Mouse (Mus musculus) neural tube, embryonic 15.5 days (tissue): ENCODE data around the gene Wdr63. TPM values are rescaled to one million over a fixed set of nuclear protein-coding genes. Genes with fewer than 3 reads are reported as not detected.
A peak's percentile ranks its signal among the peaks of the same experiment; 100 is the strongest.

Experiments
- ATAC-seq: fragments of 200-750 bp; cut with Nextera tagmentation; 2 replicates; pipeline ENCODE4 v1.8.0; 2017; ENCODE audit warnings: mild to moderate bottlenecking, moderate TSS enrichment, moderate library complexity; ENCODE audit not compliant: low FRiP score
- H3K27ac ChIP-seq: fragments of 300-500 bp; sonication (generic); replicated peaks from 2 replicates; pipeline ENCODE4 v1.5.1; 2015; ENCODE audit warnings: mild to moderate bottlenecking, inconsistent platforms
- H3K27me3 ChIP-seq: fragments of 300-500 bp; sonication (generic); replicated peaks from 2 replicates; pipeline ENCODE4 v1.6.1; 2015; ENCODE audit warnings: inconsistent platforms
- H3K36me3 ChIP-seq: fragments of 300-500 bp; sonication (generic); 2 replicates; pipeline ENCODE4 v1.6.1; 2015; ENCODE audit warnings: inconsistent platforms
- H3K4me1 ChIP-seq: fragments of 300-500 bp; sonication (generic); 2 replicates; pipeline ENCODE4 v1.6.1; 2015; ENCODE audit warnings: inconsistent platforms
- H3K4me2 ChIP-seq: fragments of 300-500 bp; sonication (generic); 2 replicates; pipeline ENCODE4 v1.6.1; 2015; ENCODE audit warnings: inconsistent platforms, mild to moderate bottlenecking, moderate library complexity
- H3K4me3 ChIP-seq: fragments of 300-500 bp; sonication (generic); replicated peaks from 2 replicates; pipeline ENCODE4 v1.5.1; 2015; ENCODE audit warnings: mild to moderate bottlenecking, inconsistent platforms
- H3K9ac ChIP-seq: fragments of 300-500 bp; sonication (generic); replicated peaks from 2 replicates; pipeline ENCODE4 v1.6.1; 2015; ENCODE audit warnings: mild to moderate bottlenecking, inconsistent platforms
- H3K9me3 ChIP-seq: fragments of 300-500 bp; sonication (generic); replicated peaks from 2 replicates; pipeline ENCODE4 v1.6.1; 2016; ENCODE audit warnings: inconsistent platforms
- WGBS: fragments of 180-500 bp; shearing (Covaris S2); methylation state at CpG from one replicate; pipeline ENCODE4 v1.1.7; 2015; ENCODE audit warnings: mixed read lengths; 5-methylcytosine and 5-hydroxymethylcytosine counted together
- polyA plus RNA-seq: library from polyadenylated mRNA; unstranded; fragments of >200 nt; fragmentation: Nextera tagmentation; extraction: Ambion mirVana; gene quantifications from 2 replicates; pipeline ENCODE4 v1.2.1, GENCODE M21; 2015

Wdr63 gene
- polyA plus RNA-seq, 1 experiment from 2014 or later, result 0.40 TPM

DNA sequence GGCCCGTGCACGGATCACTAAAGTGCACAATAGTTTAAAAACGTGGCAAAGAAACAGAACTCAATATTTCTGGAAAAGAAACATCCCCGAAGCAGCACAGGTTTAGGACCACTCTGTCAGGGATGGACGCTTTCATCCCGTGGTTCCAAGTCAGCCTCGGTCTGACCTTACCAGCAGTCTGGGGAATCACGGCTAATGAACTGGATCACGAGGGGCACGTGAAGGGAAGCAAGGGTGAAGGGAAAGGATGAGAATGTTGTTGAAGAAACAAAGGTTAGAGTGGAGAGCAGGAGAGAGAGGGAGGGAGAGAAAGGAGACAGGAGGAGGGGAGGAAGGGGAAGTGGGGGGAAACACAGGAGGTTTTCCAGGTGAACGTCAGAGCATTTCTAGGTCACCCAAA, 61.9 kb downstream of the Wdr63 start:
- 0 out of 2 replicates have a peak, but pooled peaks cover 3% of the 10 kb centered on the region for H3K4me1 ChIP-seq
- ATAC-seq, result no peak
- H3K4me3 ChIP-seq, result no peak overlapping the region
- H3K4me2 ChIP-seq, result no peak overlapping the region
- 87% methylated on average over 11 of the region's 11 CpGs for WGBS
- no peaks in the 10 kb centered on the region for H3K27me3 ChIP-seq
- H3K9me3 ChIP-seq, result no peaks in the 10 kb centered on the region
- no peaks in the 10 kb centered on the region for H3K36me3 ChIP-seq
- H3K27ac ChIP-seq, result no peak overlapping the region
- H3K9ac ChIP-seq, result no peak overlapping the region

DNA sequence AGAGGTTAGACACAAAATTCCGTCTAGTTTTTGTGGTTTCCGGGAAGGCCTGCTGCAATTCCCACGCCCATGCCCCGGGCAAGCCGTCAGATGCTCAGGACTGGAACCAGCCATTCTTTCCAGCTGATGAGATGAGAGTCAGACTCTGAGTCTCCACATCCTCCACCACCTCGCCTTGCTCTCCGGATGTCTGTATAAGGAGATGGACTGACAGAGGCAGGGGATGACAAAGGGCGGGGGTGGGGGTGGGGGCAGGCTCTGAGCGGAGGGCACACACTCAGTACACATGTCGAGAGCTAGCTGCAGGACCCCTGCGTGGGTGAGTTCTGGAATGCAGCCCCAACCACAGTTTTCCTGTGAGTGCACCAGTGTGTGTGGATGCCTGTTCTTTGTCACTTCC, 63.0 kb downstream of the Wdr63 start:
- Histone ChIP-seq H3K9me3 (no peaks in the 10 kb centered on the region), H3K27ac (no peak overlapping the region), H3K4me3 (no peak overlapping the region), H3K4me2 (no peak overlapping the region), H3K36me3 (no peaks in the 10 kb centered on the region), H3K9ac (no peak overlapping the region), H3K4me1 (0 out of 2 replicates have a peak, but pooled peaks cover 3% of the 10 kb centered on the region), H3K27me3 (no peaks in the 10 kb centered on the region)
- 59% methylated on average over 11 of the region's 11 CpGs for WGBS
- ATAC-seq, result no peak

DNA sequence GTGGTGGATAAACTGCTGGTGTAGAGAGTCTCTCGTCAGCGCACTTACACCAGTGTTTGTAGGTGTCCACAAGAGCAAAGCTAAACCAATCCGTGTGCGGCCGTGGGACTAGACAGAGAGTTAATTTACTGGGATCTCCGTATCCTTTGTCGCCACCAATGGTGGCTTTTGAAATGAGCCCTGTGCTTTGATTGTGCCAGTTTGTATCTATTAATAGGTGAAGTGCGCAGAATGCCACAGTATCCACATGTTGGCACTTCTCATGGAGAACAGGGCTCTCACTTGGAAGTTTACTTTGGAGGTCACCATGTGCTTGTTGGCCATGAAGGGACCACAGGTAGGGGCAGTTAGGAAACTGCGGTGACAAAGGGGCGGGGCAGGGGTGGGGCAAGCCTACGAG, 66.5 kb downstream of the Wdr63 start:
- 95% methylated on average over 11 of the region's 11 CpGs for WGBS
- Histone ChIP-seq H3K4me1 (peaks cover 5% of the 10 kb centered on the region; the same call in 1 of the 2 replicates), H3K4me3 (no peak overlapping the region), H3K4me2 (no peak overlapping the region), H3K9ac (no peak overlapping the region), H3K27me3 (no peaks in the 10 kb centered on the region), H3K9me3 (no peaks in the 10 kb centered on the region), H3K36me3 (no peaks in the 10 kb centered on the region), H3K27ac (no peak overlapping the region)
- ATAC-seq, result no peak

DNA sequence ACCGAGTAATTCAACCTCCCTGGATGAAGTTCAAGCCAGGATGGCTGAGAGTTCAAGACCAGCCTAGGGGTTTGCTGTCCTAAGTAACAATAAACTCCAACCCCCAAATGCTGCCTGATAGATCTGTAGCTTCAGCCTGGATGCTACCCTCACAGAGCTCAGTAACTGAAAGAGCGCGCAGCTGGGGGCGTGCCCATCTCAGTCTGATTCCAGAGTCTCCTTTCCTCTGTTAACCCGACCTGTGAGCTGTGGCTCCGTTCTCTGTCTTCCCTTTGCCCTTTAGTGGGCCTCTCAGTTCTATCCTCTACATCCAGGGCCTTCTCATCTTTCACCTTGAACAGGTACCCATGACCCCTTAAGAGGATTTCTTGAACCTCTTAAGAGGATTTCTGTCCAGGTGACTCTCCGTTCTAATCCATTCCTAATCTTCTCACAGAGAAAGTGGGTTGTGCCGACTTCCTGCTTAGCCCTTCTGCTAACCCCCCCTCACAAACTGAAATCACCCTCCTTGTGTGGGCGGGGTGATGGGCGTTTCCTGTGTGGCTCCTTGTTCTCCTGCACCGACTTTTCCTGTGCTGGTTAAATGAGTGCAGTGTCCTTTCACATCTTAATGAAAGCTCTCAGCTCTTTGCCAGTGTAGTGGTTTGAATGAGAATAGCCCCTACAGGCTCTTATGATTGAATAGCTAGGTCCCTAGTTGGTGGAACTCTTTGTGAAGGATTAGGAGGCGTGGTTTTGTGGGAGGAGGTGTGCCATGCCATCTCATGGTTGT, 68.6 kb downstream of the Wdr63 start:
- no peaks in the 10 kb centered on the region for H3K27me3 ChIP-seq
- ATAC-seq, result no peak
- H3K4me1 ChIP-seq, result peaks cover 5% of the 10 kb centered on the region; the same call in 1 of the 2 replicates
- H3K9me3 ChIP-seq, result no peaks in the 10 kb centered on the region
- no peak overlapping the region for H3K27ac ChIP-seq
- H3K4me3 ChIP-seq, result no peak overlapping the region
- H3K4me2 ChIP-seq, result no peak overlapping the region
- H3K36me3 ChIP-seq, result no peaks in the 10 kb centered on the region
- 71% methylated on average over 12 of the region's 12 CpGs for whole genome bisulfite sequencing
- H3K9ac ChIP-seq, result no peak overlapping the region

DNA sequence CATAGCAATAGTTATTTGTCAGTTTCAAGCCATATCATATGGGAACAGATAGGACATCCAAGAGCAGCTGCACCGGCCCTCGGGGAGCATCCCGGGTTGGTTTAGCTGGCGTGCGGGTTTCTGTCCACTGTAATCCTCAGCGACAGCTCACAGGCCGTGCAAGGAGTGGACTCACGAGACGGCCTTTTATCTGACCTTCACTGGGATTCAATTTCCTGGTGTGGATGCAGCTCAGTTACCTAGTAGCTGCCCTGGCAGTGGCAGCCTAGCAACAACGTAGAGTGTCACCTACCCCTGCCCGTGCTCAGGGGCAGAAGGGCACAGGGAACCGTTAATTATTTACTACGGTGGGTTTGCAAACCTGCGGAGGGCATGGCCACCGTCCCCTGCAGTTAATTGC, 70.0 kb downstream of the Wdr63 start:
- WGBS, result 50% methylated on average over 15 of the region's 15 CpGs
- Histone ChIP-seq H3K27ac (no peak overlapping the region), H3K4me2 (no peak overlapping the region)

DNA sequence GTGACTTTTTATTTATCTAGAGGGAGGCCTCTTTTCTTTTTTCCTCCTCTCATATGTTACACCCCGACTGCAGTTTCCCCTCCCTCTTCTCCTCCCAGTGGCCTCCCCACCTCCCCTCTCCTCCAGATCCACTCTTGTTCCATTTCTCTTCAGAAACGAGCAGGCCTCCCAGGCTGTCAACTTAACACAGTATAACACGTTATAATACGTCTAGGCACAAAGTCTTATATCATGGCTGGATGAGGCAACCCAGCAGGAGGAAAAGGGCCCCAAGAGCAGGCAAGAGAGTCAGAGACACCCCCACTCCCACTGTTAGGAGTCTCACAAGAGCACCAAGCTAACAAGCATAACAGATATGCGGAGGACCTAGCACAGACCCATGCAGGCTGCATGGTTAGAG, 75.0 kb downstream of the Wdr63 start:
- no peaks in the 10 kb centered on the region for H3K36me3 ChIP-seq
- H3K9ac ChIP-seq, result no peak overlapping the region
- H3K4me3 ChIP-seq, result no peak overlapping the region
- H3K4me1 ChIP-seq, result peaks cover 9% of the 10 kb centered on the region
- no peak for ATAC-seq
- WGBS, result 88% methylated on average over 5 of the region's 5 CpGs
- no peak overlapping the region for H3K4me2 ChIP-seq
- H3K27me3 ChIP-seq, result no peaks in the 10 kb centered on the region
- no peaks in the 10 kb centered on the region for H3K9me3 ChIP-seq
- H3K27ac ChIP-seq, result no peak overlapping the region

More for the DNA sequence above, 70.0 kb downstream of the Wdr63 start:
- Histone ChIP-seq H3K4me3 (no peak overlapping the region), H3K27me3 (no peaks in the 10 kb centered on the region), H3K9me3 (no peaks in the 10 kb centered on the region), H3K4me1 (peaks cover 5% of the 10 kb centered on the region; the same call in 1 of the 2 replicates), H3K9ac (no peak overlapping the region), H3K36me3 (no peaks in the 10 kb centered on the region)
- ATAC-seq, result no peak

DNA sequence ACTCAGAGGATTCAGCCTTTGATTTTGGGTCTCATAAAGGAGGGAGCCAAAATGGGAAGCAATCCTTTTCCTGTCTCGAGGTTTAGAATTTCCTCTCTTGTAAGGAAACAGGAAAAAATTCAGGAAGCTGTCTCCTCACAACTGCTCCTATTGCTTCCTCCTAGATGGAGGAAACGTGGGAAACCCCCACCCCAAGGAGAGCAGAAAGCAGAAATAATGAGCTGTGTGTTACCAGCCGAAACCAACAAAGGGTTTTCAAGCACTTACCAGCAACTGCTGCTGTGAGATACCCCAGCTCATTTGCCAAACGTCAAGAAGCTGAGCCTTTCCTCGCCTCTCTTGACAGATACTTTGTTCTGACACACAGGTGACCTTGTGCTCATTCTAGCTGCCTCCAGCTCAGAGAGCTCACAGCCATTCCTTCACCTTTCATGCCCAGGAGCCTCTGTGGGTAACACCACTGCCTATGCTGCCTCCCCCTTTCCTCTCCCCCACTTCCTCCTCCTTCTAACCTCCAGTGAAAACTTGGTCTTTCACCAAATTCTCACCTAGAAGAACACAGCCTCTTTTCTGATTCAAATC, 77.6 kb downstream of the Wdr63 start:
- Histone ChIP-seq H3K4me3 (no peak overlapping the region), H3K9ac (no peak overlapping the region), H3K4me1 (peaks cover 6% of the 10 kb centered on the region; the same call in 1 of the 2 replicates), H3K36me3 (no peaks in the 10 kb centered on the region), H3K27me3 (no peaks in the 10 kb centered on the region), H3K27ac (0 out of 2 replicates have a peak overlapping the region, but pooled peaks have one; percentile 41), H3K4me2 (no peak overlapping the region), H3K9me3 (no peaks in the 10 kb centered on the region)
- ATAC-seq, result no peak
- 23% methylated on average over 5 of the region's 5 CpGs for WGBS

DNA sequence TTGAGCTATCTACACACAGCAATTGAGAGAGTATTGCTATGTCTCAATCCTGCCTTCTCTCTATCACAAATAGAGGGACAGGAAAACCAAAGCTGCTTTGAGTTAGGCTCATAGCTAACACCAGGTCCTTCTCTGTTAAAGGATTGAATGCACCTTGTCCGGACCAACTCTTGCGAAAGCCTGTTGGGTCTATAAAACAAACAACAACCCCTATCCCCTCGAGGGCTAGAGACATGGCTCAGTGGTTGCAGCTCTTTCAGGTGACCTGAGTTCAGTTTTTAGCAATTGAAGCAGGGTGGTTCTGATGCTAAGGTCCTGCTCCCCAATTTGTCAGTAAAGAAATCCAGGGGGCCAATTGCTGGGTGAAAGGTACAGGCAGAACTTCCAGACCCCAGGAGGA, 78.7 kb downstream of the Wdr63 start:
- no peak overlapping the region for H3K4me3 ChIP-seq
- 90% methylated on average over 3 of the region's 3 CpGs for WGBS
- no peaks in the 10 kb centered on the region for H3K9me3 ChIP-seq
- no peaks in the 10 kb centered on the region for H3K36me3 ChIP-seq
- H3K4me2 ChIP-seq, result no peak overlapping the region
- no peaks in the 10 kb centered on the region for H3K27me3 ChIP-seq
- H3K9ac ChIP-seq, result no peak overlapping the region
- no peak overlapping the region for H3K27ac ChIP-seq
- no peak for ATAC-seq
- peaks cover 6% of the 10 kb centered on the region; the same call in 1 of the 2 replicates for H3K4me1 ChIP-seq

DNA sequence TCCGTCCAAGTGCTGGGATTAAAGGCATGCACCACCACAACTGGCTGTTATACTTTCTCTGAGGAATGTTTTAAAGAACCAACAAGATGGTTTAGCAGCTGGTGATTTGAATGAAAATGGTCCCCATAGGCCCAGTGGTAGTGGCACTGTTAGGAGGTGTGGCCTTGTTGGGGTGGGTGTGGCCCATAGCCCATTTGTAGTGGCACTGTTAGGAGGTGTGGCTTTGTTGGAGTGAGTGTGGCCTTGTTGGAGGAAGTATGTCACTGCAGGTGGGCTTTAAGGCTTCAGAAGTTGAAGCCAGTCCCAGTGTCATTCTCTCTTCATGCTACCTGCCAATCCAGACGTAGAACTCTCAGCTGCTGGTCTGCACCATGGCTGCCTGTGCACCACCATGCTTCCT, 79.5 kb downstream of the Wdr63 start:
- Histone ChIP-seq H3K4me3 (no peak overlapping the region), H3K36me3 (no peaks in the 10 kb centered on the region), H3K9ac (no peak overlapping the region), H3K27me3 (no peaks in the 10 kb centered on the region), H3K27ac (no peak overlapping the region), H3K4me1 (peaks cover 6% of the 10 kb centered on the region; the same call in 1 of the 2 replicates), H3K9me3 (no peaks in the 10 kb centered on the region), H3K4me2 (no peak overlapping the region)
- 92% methylated on average over 2 of the region's 2 CpGs for WGBS
- ATAC-seq, result no peak

DNA sequence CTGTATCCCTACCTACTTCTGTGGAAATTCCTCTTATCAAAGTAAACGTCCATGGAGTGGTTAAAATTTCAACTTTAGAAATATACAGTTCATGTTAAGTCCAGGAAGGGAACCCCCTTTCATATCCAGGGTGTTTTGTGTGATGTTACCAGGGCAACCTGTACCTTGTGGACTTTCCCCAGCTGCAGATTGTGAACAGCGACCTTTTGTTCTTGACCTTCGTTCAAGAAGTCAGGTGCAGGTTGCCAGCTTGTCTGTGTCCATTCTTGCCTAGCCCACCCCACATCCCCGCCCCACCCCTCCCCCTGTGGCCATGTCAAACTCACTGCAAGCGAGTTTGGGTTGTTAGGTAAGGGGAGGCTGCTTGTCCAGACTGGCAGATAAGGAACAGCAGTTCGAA, 80.8 kb downstream of the Wdr63 start:
- no peak overlapping the region for H3K27ac ChIP-seq
- peaks cover 6% of the 10 kb centered on the region; the same call in 1 of the 2 replicates for H3K4me1 ChIP-seq
- H3K9me3 ChIP-seq, result no peaks in the 10 kb centered on the region
- H3K4me2 ChIP-seq, result no peak overlapping the region
- H3K9ac ChIP-seq, result no peak overlapping the region
- no peak overlapping the region for H3K4me3 ChIP-seq
- H3K36me3 ChIP-seq, result no peaks in the 10 kb centered on the region
- no peaks in the 10 kb centered on the region for H3K27me3 ChIP-seq
- 44% methylated on average over 6 of the region's 6 CpGs for WGBS
- no peak for ATAC-seq

DNA sequence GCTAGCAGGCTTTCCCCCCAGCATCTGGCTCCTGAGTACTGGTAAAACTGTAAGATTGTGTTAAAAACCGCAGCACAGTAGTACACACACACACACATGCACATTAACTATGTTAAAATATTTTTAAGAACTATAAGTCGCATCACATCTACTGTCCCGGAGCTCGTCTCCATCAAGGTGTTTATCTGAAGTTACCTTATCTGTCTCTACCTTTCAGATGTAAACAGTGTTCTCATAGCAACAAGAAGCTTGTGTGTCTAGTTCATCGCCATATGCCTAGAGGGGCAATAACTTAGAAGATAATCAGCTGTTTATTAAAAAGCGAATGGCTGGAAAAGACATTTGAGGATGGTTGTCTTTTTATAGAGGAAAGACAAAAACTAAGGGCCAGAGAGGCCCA, 82.4 kb downstream of the Wdr63 start:
- Histone ChIP-seq H3K4me3 (no peak overlapping the region), H3K9me3 (no peaks in the 10 kb centered on the region), H3K4me1 (peaks cover 6% of the 10 kb centered on the region; the same call in 1 of the 2 replicates), H3K4me2 (no peak overlapping the region), H3K27me3 (no peaks in the 10 kb centered on the region), H3K36me3 (no peaks in the 10 kb centered on the region), H3K9ac (no peak overlapping the region), H3K27ac (no peak overlapping the region)
- no peak for ATAC-seq
- WGBS, result 91% methylated on average over 6 of the region's 6 CpGs

DNA sequence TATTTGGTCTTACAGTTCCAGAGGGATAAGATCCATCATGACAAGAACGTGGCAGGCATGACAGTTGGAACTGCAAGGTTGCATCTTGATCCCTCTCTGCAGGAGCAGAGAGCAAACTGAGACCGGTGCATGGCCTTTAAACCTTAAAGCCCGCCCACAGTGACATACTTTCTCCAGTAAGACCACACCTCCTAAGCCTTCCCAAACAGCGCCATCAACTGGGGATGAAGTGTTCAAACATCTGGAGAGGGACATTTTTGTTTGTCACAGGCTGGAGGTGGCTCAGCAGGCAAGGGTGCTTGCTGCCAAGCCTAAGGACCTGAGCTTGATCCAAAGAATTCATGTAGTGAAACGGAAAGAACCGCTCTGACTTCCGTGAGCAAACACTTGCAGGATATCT, 83.2 kb downstream of the Wdr63 start:
- ATAC-seq, result no peak
- no peaks in the 10 kb centered on the region for H3K36me3 ChIP-seq
- no peaks in the 10 kb centered on the region for H3K9me3 ChIP-seq
- no peak overlapping the region for H3K9ac ChIP-seq
- no peaks in the 10 kb centered on the region for H3K27me3 ChIP-seq
- WGBS, result 92% methylated on average over 7 of the region's 7 CpGs
- no peak overlapping the region for H3K4me2 ChIP-seq
- H3K27ac ChIP-seq, result no peak overlapping the region
- H3K4me3 ChIP-seq, result no peak overlapping the region
- H3K4me1 ChIP-seq, result no peaks in the 10 kb centered on the region
